Mouse (Mus musculus) small intestine, adult 2 months (tissue): ENCODE data around the gene Gfod2.

Experiments
- CTCF ChIP-seq: fragments of 200-500 bp; IDR thresholded peaks from 2 replicates; pipeline ENCODE4 v1.5.1; 2012; ENCODE audit warnings: low read depth, mild to moderate bottlenecking, control low read depth, inconsistent platforms, low read length, moderate library complexity, mixed read lengths; ENCODE audit not compliant: insufficient replicate concordance, insufficient read length; ENCODE audit errors: extremely low read depth
- POLR2A ChIP-seq: fragments of 200-500 bp; IDR thresholded peaks from 2 replicates; pipeline ENCODE4 v1.6.1; 2012; ENCODE audit warnings: low read depth, mild to moderate bottlenecking, control low read depth, inconsistent platforms, low read length, moderate library complexity

GRCm38 (mm10) chr8:105689256-105689982, 69.0 kb downstream of the Gfod2 start:
- TF ChIP-seq CTCF (no peak), POLR2A (no peak)
